Mouse (Mus musculus): ENCODE results near the gene Hpn. TPM values are rescaled to one million over a fixed set of nuclear protein-coding genes. Genes with fewer than 3 reads are reported as not detected.

The Hpn gene
- polyA plus RNA-seq, 1 experiment from 2014 or later = 36.0 TPM

Other genes with a start within 250 kb of the Hpn start
- gene Cd22, start 234.9 kb downstream of the Hpn start, polyA plus RNA-seq (2015; fragmentation: Nextera tagmentation; extraction: Ambion mirVana) = 0.08 and 0.29 TPM in 2 replicates
- gene Mag, start 200.4 kb downstream of the Hpn start, polyA plus RNA-seq (2015; fragmentation: Nextera tagmentation; extraction: Ambion mirVana) = 0.35 and 0.45 TPM in 2 replicates
- not detected in 2 replicates for gene Hamp2, start 190.6 kb downstream of the Hpn start, polyA plus RNA-seq (2015; fragmentation: Nextera tagmentation; extraction: Ambion mirVana)
- 0.90 and 1.1 TPM in 2 replicates for gene Hamp, start 171.3 kb downstream of the Hpn start, polyA plus RNA-seq (2015; fragmentation: Nextera tagmentation; extraction: Ambion mirVana)
- gene Usf2, start 158.5 kb downstream of the Hpn start, polyA plus RNA-seq (2015; fragmentation: Nextera tagmentation; extraction: Ambion mirVana) = 12.8 and 16.0 TPM in 2 replicates
- 99.6 and 107 TPM in 2 replicates for gene Lsr, start 141.8 kb downstream of the Hpn start, polyA plus RNA-seq (2015; fragmentation: Nextera tagmentation; extraction: Ambion mirVana)
- 8.8 and 10.0 TPM in 2 replicates for gene Fam187b, start 141.5 kb downstream of the Hpn start, polyA plus RNA-seq (2015; fragmentation: Nextera tagmentation; extraction: Ambion mirVana)
- gene Fxyd5, start 72.8 kb downstream of the Hpn start, polyA plus RNA-seq (2015; fragmentation: Nextera tagmentation; extraction: Ambion mirVana) = 28.0 and 31.0 TPM in 2 replicates
- 22.2 and 25.8 TPM in 2 replicates for gene Fxyd7, start 63.8 kb downstream of the Hpn start, polyA plus RNA-seq (2015; fragmentation: Nextera tagmentation; extraction: Ambion mirVana)
- gene Fxyd1, start 58.1 kb downstream of the Hpn start, polyA plus RNA-seq (2015; fragmentation: Nextera tagmentation; extraction: Ambion mirVana) = 127 and 129 TPM in 2 replicates
- 0.92 and 1.7 TPM in 2 replicates for gene Lgi4, start 55.9 kb downstream of the Hpn start, polyA plus RNA-seq (2015; fragmentation: Nextera tagmentation; extraction: Ambion mirVana)
- gene Fxyd3, start 38.6 kb downstream of the Hpn start, polyA plus RNA-seq (2015; fragmentation: Nextera tagmentation; extraction: Ambion mirVana) = 497 and 614 TPM in 2 replicates
- 0.80 and 1.4 TPM in 2 replicates for gene Scn1b, start 11.7 kb upstream of the Hpn start, polyA plus RNA-seq (2015; fragmentation: Nextera tagmentation; extraction: Ambion mirVana)
- 56.7 and 57.9 TPM in 2 replicates for gene Gramd1a, start 40.6 kb upstream of the Hpn start, polyA plus RNA-seq (2015; fragmentation: Nextera tagmentation; extraction: Ambion mirVana)
- gene Scgb2b2, start 175.2 kb upstream of the Hpn start, polyA plus RNA-seq (2015; fragmentation: Nextera tagmentation; extraction: Ambion mirVana) = not detected in 2 replicates
- gene Scgb1b2, start 176.5 kb upstream of the Hpn start, polyA plus RNA-seq (2015; fragmentation: Nextera tagmentation; extraction: Ambion mirVana) = not detected in 2 replicates
- not detected in 2 replicates for gene Scgb2b3, start 246.8 kb upstream of the Hpn start, polyA plus RNA-seq (2015; fragmentation: Nextera tagmentation; extraction: Ambion mirVana)

Measured in stomach, embryonic 16.5 days (tissue).